Mouse (Mus musculus) bone marrow macrophage, adult 2 months (primary cell): ENCODE measurements around the gene Lgals4.

Experiments
- CTCF ChIP-seq: IDR thresholded peaks from 2 replicates; pipeline ENCODE4 v1.5.1; 2012; ENCODE audit warnings: low read depth, mild to moderate bottlenecking, low read length, moderate library complexity
- POLR2A ChIP-seq: IDR thresholded peaks from 2 replicates; pipeline ENCODE4 v1.6.1; 2012; ENCODE audit warnings: mild to moderate bottlenecking, low read depth, low read length, borderline replicate concordance

DNA sequence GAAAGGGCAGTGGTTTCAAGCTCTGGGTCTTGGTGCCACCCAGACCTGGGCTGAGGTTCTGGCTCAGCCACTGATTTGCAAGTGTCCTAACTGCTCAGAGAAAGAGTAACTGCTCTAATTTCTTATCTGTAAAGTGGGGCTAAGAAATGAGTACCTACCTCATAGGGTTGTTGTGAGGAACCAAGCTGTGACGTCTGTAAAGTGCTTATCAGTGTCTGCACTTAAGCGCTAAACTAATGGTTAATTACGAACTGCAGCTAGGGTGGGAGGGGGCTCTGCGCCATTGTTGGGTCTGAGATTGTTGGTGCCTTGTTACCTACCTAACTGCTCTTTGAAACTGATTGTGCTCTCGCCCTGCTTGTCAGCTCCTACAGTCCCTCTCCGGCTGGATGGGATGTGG lies 16.1 kb upstream of the Lgals4 start:
- no peak for TF ChIP-seq POLR2A
- TF ChIP-seq CTCF: no peak
